Mouse (Mus musculus) layer of hippocampus, adult 11-12 months (tissue): ENCODE data around the gene Olfr70.

Source experiments
- DNase-seq: peaks from one replicate; pipeline ENCODE4 v3.0.0; 2022; ENCODE audit warnings: low spot score

Olfr70 gene

GRCm38 (mm10) chr4:43655656-43656338 lies 44.8 kb downstream of the Olfr70 start:
- no peak for DNase-seq

- DNase-seq: no peak
Measured at GRCm38 (mm10) chr4:43653161-43654015, 47.2 kb downstream of the Olfr70 start, which contains the start of gene Spag8. Gene Spag8, minus strand, starts transcription at chr4:43653594.

- DNase-seq: no peak
Measured at GRCm38 (mm10) chr4:43652726-43653125, 47.9 kb downstream of the Olfr70 start.

GRCm38 (mm10) chr4:43649783-43650182 lies 50.8 kb downstream of the Olfr70 start:
- DNase-seq: no peak
